Mouse (Mus musculus): ENCODE measurements around the gene Pmepa1. TPM values are rescaled to one million over a fixed set of nuclear protein-coding genes. Genes with fewer than 3 reads are reported as not detected.

The Pmepa1 gene
- polyA plus RNA-seq, 1 experiment from 2014 or later = 6.0 TPM

GRCm38 (mm10) chr2:173263636-173264330, 12.6 kb downstream of the Pmepa1 start:
- H3K4me1 ChIP-seq = peaks cover 94% of the 10 kb centered on the region
- no peaks in the 10 kb centered on the region for H3K36me3 ChIP-seq
- peak overlapping the region; percentile 33; the same call in 1 of the 2 replicates for H3K27ac ChIP-seq
- no peak for ATAC-seq (ENCODE audit: low FRiP score, low read depth)
- 0 out of 2 replicates have a peak overlapping the region, but pooled peaks have one; percentile 7 for H3K4me2 ChIP-seq (replicated peaks)
- WGBS = 54% methylated on average over 11 of the region's 11 CpGs
- no peaks in the 10 kb centered on the region for H3K27me3 ChIP-seq
- no peak overlapping the region for H3K4me3 ChIP-seq
- H3K9me3 ChIP-seq = no peaks in the 10 kb centered on the region
- peak overlapping the region; percentile 25 for H3K9ac ChIP-seq

GRCm38 (mm10) chr2:173261497-173261896, 14.8 kb downstream of the Pmepa1 start:
- 39% methylated on average over 10 of the region's 10 CpGs for WGBS
- Histone ChIP-seq H3K9me3 (no peaks in the 10 kb centered on the region), H3K4me3 (no peak overlapping the region), H3K27ac (0 out of 2 replicates have a peak overlapping the region, but pooled peaks have one; percentile 34), H3K9ac (peak overlapping the region; percentile 27), H3K4me1 (peaks cover 99% of the 10 kb centered on the region), H3K4me2 (replicated peaks) (peak overlapping the region; percentile 7; the same call in 1 of the 2 replicates), H3K36me3 (no peaks in the 10 kb centered on the region), H3K27me3 (no peaks in the 10 kb centered on the region)
- no peak for ATAC-seq (ENCODE audit: low FRiP score, low read depth)

GRCm38 (mm10) chr2:173258459-173259091, 17.8 kb downstream of the Pmepa1 start:
- no peaks in the 10 kb centered on the region for H3K36me3 ChIP-seq
- no peaks in the 10 kb centered on the region for H3K27me3 ChIP-seq
- no peak for ATAC-seq (ENCODE audit: low FRiP score, low read depth)
- no peak overlapping the region for H3K27ac ChIP-seq
- H3K4me2 ChIP-seq (replicated peaks) = no peak overlapping the region
- no peak overlapping the region for H3K9ac ChIP-seq
- no peaks in the 10 kb centered on the region for H3K9me3 ChIP-seq
- H3K4me3 ChIP-seq = no peak overlapping the region
- H3K4me1 ChIP-seq = peaks cover 99% of the 10 kb centered on the region
- WGBS = 54% methylated on average over 9 of the region's 9 CpGs

- no peak overlapping the region for H3K4me2 ChIP-seq (replicated peaks)
- no peak overlapping the region for H3K4me3 ChIP-seq
- peak; percentile 20; the same call in 1 of the 2 replicates for ATAC-seq (ENCODE audit: low FRiP score, low read depth)
- peak overlapping the region; percentile 23; the same call in 1 of the 2 replicates for H3K27ac ChIP-seq
- peaks cover 98% of the 10 kb centered on the region for H3K4me1 ChIP-seq
- H3K9ac ChIP-seq = no peak overlapping the region
- 46% methylated on average over 7 of the region's 7 CpGs for WGBS
- no peaks in the 10 kb centered on the region for H3K9me3 ChIP-seq
- no peaks in the 10 kb centered on the region for H3K27me3 ChIP-seq
- no peaks in the 10 kb centered on the region for H3K36me3 ChIP-seq
Observed at GRCm38 (mm10) chr2:173257610-173258009, 18.7 kb downstream of the Pmepa1 start.

- Histone ChIP-seq H3K27ac (no peak overlapping the region), H3K9me3 (no peaks in the 10 kb centered on the region), H3K9ac (no peak overlapping the region), H3K4me2 (replicated peaks) (no peak overlapping the region), H3K36me3 (no peaks in the 10 kb centered on the region), H3K4me3 (no peak overlapping the region), H3K27me3 (no peaks in the 10 kb centered on the region), H3K4me1 (peaks cover 98% of the 10 kb centered on the region)
- no peak for ATAC-seq (ENCODE audit: low FRiP score, low read depth)
- WGBS = 66% methylated on average over 4 of the region's 4 CpGs
Observed at GRCm38 (mm10) chr2:173256552-173256949, 19.8 kb downstream of the Pmepa1 start.

GRCm38 (mm10) chr2:173255810-173256551, 20.4 kb downstream of the Pmepa1 start:
- Histone ChIP-seq H3K9me3 (no peaks in the 10 kb centered on the region), H3K4me1 (peaks cover 98% of the 10 kb centered on the region), H3K27me3 (no peaks in the 10 kb centered on the region), H3K9ac (no peak overlapping the region), H3K4me2 (replicated peaks) (no peak overlapping the region), H3K4me3 (no peak overlapping the region), H3K27ac (no peak overlapping the region), H3K36me3 (no peaks in the 10 kb centered on the region)
- 66% methylated on average over 7 of the region's 7 CpGs for WGBS
- ATAC-seq (ENCODE audit: low FRiP score, low read depth) = no peak

- peak overlapping the region; percentile 57 for H3K4me2 ChIP-seq (replicated peaks)
- no peaks in the 10 kb centered on the region for H3K27me3 ChIP-seq
- peak overlapping the region; percentile 85 for H3K27ac ChIP-seq
- no peak overlapping the region; the same call in 1 of the 2 replicates for H3K9ac ChIP-seq
- peaks cover 99% of the 10 kb centered on the region for H3K4me1 ChIP-seq
- H3K4me3 ChIP-seq = peak overlapping the region; percentile 17; the same call in 1 of the 2 replicates
- no peaks in the 10 kb centered on the region for H3K36me3 ChIP-seq
- H3K9me3 ChIP-seq = no peaks in the 10 kb centered on the region
- 10% methylated on average over 26 of the region's 26 CpGs for WGBS
- no peak; the same call in 1 of the 2 replicates for ATAC-seq (ENCODE audit: low FRiP score, low read depth)
Observed at GRCm38 (mm10) chr2:173253761-173254662, 22.3 kb downstream of the Pmepa1 start.

GRCm38 (mm10) chr2:173251675-173252074, 24.7 kb downstream of the Pmepa1 start:
- Histone ChIP-seq H3K36me3 (no peaks in the 10 kb centered on the region), H3K27me3 (no peaks in the 10 kb centered on the region), H3K9ac (0 out of 2 replicates have a peak overlapping the region, but pooled peaks have one; percentile 46), H3K9me3 (no peaks in the 10 kb centered on the region), H3K27ac (no peak overlapping the region), H3K4me2 (replicated peaks) (no peak overlapping the region), H3K4me3 (no peak overlapping the region), H3K4me1 (peaks cover 97% of the 10 kb centered on the region)
- ATAC-seq (ENCODE audit: low FRiP score, low read depth) = no peak
- 58% methylated on average over 9 of the region's 9 CpGs for WGBS

GRCm38 (mm10) chr2:173251133-173251532, 25.2 kb downstream of the Pmepa1 start:
- no peaks in the 10 kb centered on the region for H3K9me3 ChIP-seq

GRCm38 (mm10) chr2:173250411-173250810, 25.9 kb downstream of the Pmepa1 start:
- no peak overlapping the region for H3K9ac ChIP-seq
- no peak; the same call in 1 of the 2 replicates for ATAC-seq (ENCODE audit: low FRiP score, low read depth)
- H3K4me1 ChIP-seq = peaks cover 97% of the 10 kb centered on the region
- H3K27me3 ChIP-seq = no peaks in the 10 kb centered on the region
- H3K27ac ChIP-seq = no peak overlapping the region; the same call in 1 of the 2 replicates
- WGBS = 28% methylated on average over 2 of the region's 2 CpGs
- peak overlapping the region; percentile 0; the same call in 1 of the 2 replicates for H3K4me2 ChIP-seq (replicated peaks)
- no peaks in the 10 kb centered on the region for H3K9me3 ChIP-seq
- no peak overlapping the region for H3K4me3 ChIP-seq
- H3K36me3 ChIP-seq = no peaks in the 10 kb centered on the region

More at GRCm38 (mm10) chr2:173251133-173251532, 25.2 kb downstream of the Pmepa1 start:
- Histone ChIP-seq H3K27ac (0 out of 2 replicates have a peak overlapping the region, but pooled peaks have one; percentile 24), H3K4me1 (peaks cover 97% of the 10 kb centered on the region), H3K4me3 (no peak overlapping the region), H3K27me3 (no peaks in the 10 kb centered on the region), H3K9ac (peak overlapping the region; percentile 46; the same call in 1 of the 2 replicates), H3K4me2 (replicated peaks) (no peak overlapping the region), H3K36me3 (no peaks in the 10 kb centered on the region)
- 57% methylated on average over 7 of the region's 7 CpGs for WGBS
- no peak for ATAC-seq (ENCODE audit: low FRiP score, low read depth)

GRCm38 (mm10) chr2:173249965-173250364, 26.4 kb downstream of the Pmepa1 start:
- Histone ChIP-seq H3K4me3 (no peak overlapping the region), H3K27me3 (no peaks in the 10 kb centered on the region), H3K4me2 (replicated peaks) (no peak overlapping the region), H3K4me1 (peaks cover 95% of the 10 kb centered on the region), H3K36me3 (0 out of 2 replicates have a peak, but pooled peaks cover 3% of the 10 kb centered on the region), H3K27ac (no peak overlapping the region), H3K9me3 (no peaks in the 10 kb centered on the region), H3K9ac (no peak overlapping the region)
- no peak for ATAC-seq (ENCODE audit: low FRiP score, low read depth)
- WGBS = 70% methylated on average over 8 of the region's 8 CpGs
